Mouse (Mus musculus): ENCODE results near the gene Rab11fip3. TPM values are rescaled to one million over a fixed set of nuclear protein-coding genes. Genes with fewer than 3 reads are reported as not detected.

Rab11fip3 gene
- polyA plus RNA-seq, 1 experiment from 2014 or later = 15.8 TPM

GRCm38 (mm10) chr17:26017949-26018348, 51.4 kb downstream of the Rab11fip3 start:
- Histone ChIP-seq H3K27ac (replicated peaks; ENCODE audit: low read depth, low read length) (no peak overlapping the region), H3K4me1 (ENCODE audit: control insufficient read depth, insufficient read depth, low read length) (no peaks in the 10 kb centered on the region), H3K9me3 (ENCODE audit: control insufficient read depth, low read length) (no peaks in the 10 kb centered on the region), H3K4me2 (ENCODE audit: low read depth, low read length) (no peak overlapping the region), H3K36me3 (ENCODE audit: control insufficient read depth, insufficient read depth, low read length) (peaks cover 48% of the 10 kb centered on the region), H3K27me3 (replicated peaks; ENCODE audit: control insufficient read depth, insufficient read depth, low read length) (no peaks in the 10 kb centered on the region), H3K4me3 (ENCODE audit: low read depth, low read length) (no peak overlapping the region), H3K9ac (ENCODE audit: low read depth, low read length) (no peak overlapping the region)
- WGBS = 74% methylated on average over 5 of the region's 5 CpGs
- ATAC-seq (ENCODE audit: low read depth) (no peak), DNase-seq (ENCODE audit: low spot score) (no peak)

DNA sequence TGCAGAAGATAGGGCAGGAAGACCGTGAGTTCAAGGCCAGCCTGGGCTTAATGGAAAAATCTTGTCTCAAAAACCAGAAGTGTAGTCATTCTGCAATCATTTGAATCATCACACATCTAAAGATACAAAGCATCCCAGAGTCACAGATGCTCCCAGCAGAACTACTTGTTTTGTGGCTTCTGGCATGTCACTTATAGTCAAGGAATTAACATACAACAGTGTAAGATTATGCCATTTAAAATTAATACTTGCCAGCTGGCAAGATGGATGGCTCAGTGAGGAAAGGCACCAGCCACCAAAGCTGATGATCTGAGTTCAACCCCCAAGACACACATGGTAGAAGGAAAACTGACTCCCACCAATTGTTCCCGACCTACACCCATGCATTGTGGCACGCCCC, 52.3 kb downstream of the Rab11fip3 start:
- Histone ChIP-seq H3K36me3 (ENCODE audit: control insufficient read depth, insufficient read depth, low read length) (peaks cover 52% of the 10 kb centered on the region), H3K4me3 (ENCODE audit: low read depth, low read length) (no peak overlapping the region), H3K9me3 (ENCODE audit: control insufficient read depth, low read length) (no peaks in the 10 kb centered on the region), H3K27ac (replicated peaks; ENCODE audit: low read depth, low read length) (no peak overlapping the region), H3K9ac (ENCODE audit: low read depth, low read length) (no peak overlapping the region), H3K4me1 (ENCODE audit: control insufficient read depth, insufficient read depth, low read length) (no peaks in the 10 kb centered on the region), H3K4me2 (ENCODE audit: low read depth, low read length) (no peak overlapping the region), H3K27me3 (replicated peaks; ENCODE audit: control insufficient read depth, insufficient read depth, low read length) (no peaks in the 10 kb centered on the region)
- 84% methylated on average over 3 of the region's 3 CpGs for WGBS
- no peak for DNase-seq (ENCODE audit: low spot score)
- ATAC-seq (ENCODE audit: low read depth) = no peak

- Histone ChIP-seq H3K4me3 (ENCODE audit: low read depth, low read length) (no peak overlapping the region), H3K27ac (replicated peaks; ENCODE audit: low read depth, low read length) (no peak overlapping the region), H3K36me3 (ENCODE audit: control insufficient read depth, insufficient read depth, low read length) (peaks cover 54% of the 10 kb centered on the region), H3K9me3 (ENCODE audit: control insufficient read depth, low read length) (no peaks in the 10 kb centered on the region), H3K4me2 (ENCODE audit: low read depth, low read length) (no peak overlapping the region), H3K4me1 (ENCODE audit: control insufficient read depth, insufficient read depth, low read length) (no peaks in the 10 kb centered on the region), H3K9ac (ENCODE audit: low read depth, low read length) (no peak overlapping the region), H3K27me3 (replicated peaks; ENCODE audit: control insufficient read depth, insufficient read depth, low read length) (no peaks in the 10 kb centered on the region)
- 85% methylated on average over 10 of the region's 10 CpGs for WGBS
- DNase-seq (ENCODE audit: low spot score) = no peak
- ATAC-seq (ENCODE audit: low read depth) = no peak
These were observed 55.6 kb downstream of the Rab11fip3 start for GRCm38 (mm10) chr17:26013711-26014110.

- ATAC-seq (ENCODE audit: low read depth) (peak; percentile 78), DNase-seq (ENCODE audit: low spot score) (peak; percentile 88)
- Histone ChIP-seq H3K4me1 (ENCODE audit: control insufficient read depth, insufficient read depth, low read length) (no peaks in the 10 kb centered on the region), H3K4me2 (ENCODE audit: low read depth, low read length) (peak overlapping the region; percentile 18; the same call in 1 of the 2 replicates), H3K36me3 (ENCODE audit: control insufficient read depth, insufficient read depth, low read length) (peaks cover 57% of the 10 kb centered on the region), H3K9ac (ENCODE audit: low read depth, low read length) (no peak overlapping the region), H3K27me3 (replicated peaks; ENCODE audit: control insufficient read depth, insufficient read depth, low read length) (no peaks in the 10 kb centered on the region), H3K9me3 (ENCODE audit: control insufficient read depth, low read length) (no peaks in the 10 kb centered on the region), H3K4me3 (ENCODE audit: low read depth, low read length) (no peak overlapping the region), H3K27ac (replicated peaks; ENCODE audit: low read depth, low read length) (no peak overlapping the region)
- 14% methylated on average over 15 of the region's 15 CpGs for WGBS
These were observed 57.4 kb downstream of the Rab11fip3 start for GRCm38 (mm10) chr17:26011841-26012460.

- Histone ChIP-seq H3K4me2 (ENCODE audit: low read depth, low read length) (no peak overlapping the region), H3K9ac (ENCODE audit: low read depth, low read length) (no peak overlapping the region), H3K36me3 (ENCODE audit: control insufficient read depth, insufficient read depth, low read length) (peaks cover 58% of the 10 kb centered on the region), H3K4me3 (ENCODE audit: low read depth, low read length) (no peak overlapping the region), H3K27me3 (replicated peaks; ENCODE audit: control insufficient read depth, insufficient read depth, low read length) (no peaks in the 10 kb centered on the region), H3K27ac (replicated peaks; ENCODE audit: low read depth, low read length) (no peak overlapping the region), H3K4me1 (ENCODE audit: control insufficient read depth, insufficient read depth, low read length) (no peaks in the 10 kb centered on the region), H3K9me3 (ENCODE audit: control insufficient read depth, low read length) (no peaks in the 10 kb centered on the region)
- WGBS = 28% methylated on average over 4 of the region's 4 CpGs
- ATAC-seq (ENCODE audit: low read depth) (peak; percentile 82), DNase-seq (ENCODE audit: low spot score) (peak; percentile 85)
These were observed 59.8 kb downstream of the Rab11fip3 start for GRCm38 (mm10) chr17:26009540-26009939.

GRCm38 (mm10) chr17:26008787-26009186, 60.6 kb downstream of the Rab11fip3 start:
- ATAC-seq (ENCODE audit: low read depth) (no peak), DNase-seq (ENCODE audit: low spot score) (no peak)
- no peak overlapping the region for H3K4me2 ChIP-seq (ENCODE audit: low read depth, low read length)
- H3K9me3 ChIP-seq (ENCODE audit: control insufficient read depth, low read length) = no peaks in the 10 kb centered on the region
- H3K4me3 ChIP-seq (ENCODE audit: low read depth, low read length) = no peak overlapping the region
- no peak overlapping the region; the same call in 1 of the 2 replicates for H3K27ac ChIP-seq (replicated peaks; ENCODE audit: low read depth, low read length)
- H3K4me1 ChIP-seq (ENCODE audit: control insufficient read depth, insufficient read depth, low read length) = no peaks in the 10 kb centered on the region
- peaks cover 58% of the 10 kb centered on the region for H3K36me3 ChIP-seq (ENCODE audit: control insufficient read depth, insufficient read depth, low read length)
- no peak overlapping the region for H3K9ac ChIP-seq (ENCODE audit: low read depth, low read length)
- WGBS = 81% methylated on average over 7 of the region's 7 CpGs
- H3K27me3 ChIP-seq (replicated peaks; ENCODE audit: control insufficient read depth, insufficient read depth, low read length) = no peaks in the 10 kb centered on the region

- no peak overlapping the region for H3K4me2 ChIP-seq (ENCODE audit: low read depth, low read length)
- no peaks in the 10 kb centered on the region for H3K9me3 ChIP-seq (ENCODE audit: control insufficient read depth, low read length)
- H3K9ac ChIP-seq (ENCODE audit: low read depth, low read length) = no peak overlapping the region
- H3K27ac ChIP-seq (replicated peaks; ENCODE audit: low read depth, low read length) = no peak overlapping the region
- no peak overlapping the region for H3K4me3 ChIP-seq (ENCODE audit: low read depth, low read length)
- no peak for DNase-seq (ENCODE audit: low spot score)
- peaks cover 58% of the 10 kb centered on the region for H3K36me3 ChIP-seq (ENCODE audit: control insufficient read depth, insufficient read depth, low read length)
- H3K27me3 ChIP-seq (replicated peaks; ENCODE audit: control insufficient read depth, insufficient read depth, low read length) = no peaks in the 10 kb centered on the region
- no peaks in the 10 kb centered on the region for H3K4me1 ChIP-seq (ENCODE audit: control insufficient read depth, insufficient read depth, low read length)
- no peak for ATAC-seq (ENCODE audit: low read depth)
These were observed 61.0 kb downstream of the Rab11fip3 start for GRCm38 (mm10) chr17:26008331-26008730.

- H3K4me3 ChIP-seq (ENCODE audit: low read depth, low read length) = no peak overlapping the region
- H3K4me1 ChIP-seq (ENCODE audit: control insufficient read depth, insufficient read depth, low read length) = no peaks in the 10 kb centered on the region
- WGBS = 77% methylated on average over 2 of the region's 2 CpGs
- no peak overlapping the region for H3K27ac ChIP-seq (replicated peaks; ENCODE audit: low read depth, low read length)
- peaks cover 57% of the 10 kb centered on the region for H3K36me3 ChIP-seq (ENCODE audit: control insufficient read depth, insufficient read depth, low read length)
- DNase-seq (ENCODE audit: low spot score) = no peak
- no peak for ATAC-seq (ENCODE audit: low read depth)
- no peaks in the 10 kb centered on the region for H3K9me3 ChIP-seq (ENCODE audit: control insufficient read depth, low read length)
- no peak overlapping the region for H3K9ac ChIP-seq (ENCODE audit: low read depth, low read length)
- no peak overlapping the region for H3K4me2 ChIP-seq (ENCODE audit: low read depth, low read length)
- no peaks in the 10 kb centered on the region for H3K27me3 ChIP-seq (replicated peaks; ENCODE audit: control insufficient read depth, insufficient read depth, low read length)
These were observed 61.7 kb downstream of the Rab11fip3 start for GRCm38 (mm10) chr17:26007646-26008045.

GRCm38 (mm10) chr17:26005731-26006450, 63.5 kb downstream of the Rab11fip3 start:
- Histone ChIP-seq H3K9me3 (ENCODE audit: control insufficient read depth, low read length) (no peaks in the 10 kb centered on the region), H3K36me3 (ENCODE audit: control insufficient read depth, insufficient read depth, low read length) (peaks cover 63% of the 10 kb centered on the region), H3K4me1 (ENCODE audit: control insufficient read depth, insufficient read depth, low read length) (no peaks in the 10 kb centered on the region), H3K27ac (replicated peaks; ENCODE audit: low read depth, low read length) (no peak overlapping the region; the same call in 1 of the 2 replicates), H3K4me3 (ENCODE audit: low read depth, low read length) (no peak overlapping the region), H3K9ac (ENCODE audit: low read depth, low read length) (peak overlapping the region; percentile 30; the same call in 1 of the 2 replicates), H3K27me3 (replicated peaks; ENCODE audit: control insufficient read depth, insufficient read depth, low read length) (no peaks in the 10 kb centered on the region), H3K4me2 (ENCODE audit: low read depth, low read length) (no peak overlapping the region)
- WGBS = 67% methylated on average over 10 of the region's 10 CpGs
- ATAC-seq (ENCODE audit: low read depth) (no peak), DNase-seq (ENCODE audit: low spot score) (no peak)

All from embryonic facial prominence, embryonic 14.5 days (tissue).